Mouse (Mus musculus) heart, postnatal 0 days (tissue): Measurements from ENCODE around the gene Gipc3.

ENCODE experiments used
- CTCF ChIP-seq: IDR thresholded peaks from 2 replicates; pipeline ENCODE4 v1.5.1; 2016; ENCODE audit warnings: antibody characterized with exemption, control low read depth, low read depth
- EP300 ChIP-seq: IDR thresholded peaks from 2 replicates; pipeline ENCODE4 v1.6.1; 2016; ENCODE audit warnings: antibody characterized with exemption, low read depth

DNA sequence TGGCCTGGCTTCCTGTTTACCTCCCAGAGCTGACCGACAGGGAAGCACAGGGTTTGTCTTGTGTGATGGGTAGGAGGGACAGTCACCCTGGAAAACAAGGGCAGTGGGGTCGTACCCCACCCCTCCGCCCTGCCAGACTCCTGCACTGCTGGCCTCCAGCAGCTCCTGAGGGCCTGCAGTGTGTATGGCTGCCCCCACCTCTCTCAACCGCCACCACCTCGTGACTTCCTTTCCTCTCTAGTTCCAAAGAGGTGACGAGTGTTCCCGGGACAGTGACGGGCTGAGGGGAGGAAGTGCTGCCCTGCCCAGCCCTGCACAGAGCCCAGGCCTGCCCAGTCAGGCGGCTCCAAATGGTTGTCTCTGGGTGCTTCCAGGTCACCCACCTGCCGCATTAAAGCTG is 45.2 kb downstream of the Gipc3 start:
- TF ChIP-seq EP300 (no peak), CTCF (no peak)
